Mouse (Mus musculus) cerebellum, adult 8-10 months (tissue): ENCODE measurements around the gene Il21.

Source experiments
- DNase-seq: peaks from one replicate; pipeline ENCODE4 v3.0.0; 2022

The Il21 gene

GRCm38 (mm10) chr3:37185534-37185933 is 46.9 kb downstream of the Il21 start:
- no peak for DNase-seq

- DNase-seq: no peak
Measured at GRCm38 (mm10) chr3:37182415-37183269, 49.8 kb downstream of the Il21 start.

GRCm38 (mm10) chr3:37181041-37181440 is 51.4 kb downstream of the Il21 start:
- DNase-seq: no peak

GRCm38 (mm10) chr3:37180039-37180743 is 52.2 kb downstream of the Il21 start:
- no peak for DNase-seq

- DNase-seq: no peak
Measured at GRCm38 (mm10) chr3:37179472-37179871, 53.0 kb downstream of the Il21 start.

- DNase-seq: no peak
Measured at GRCm38 (mm10) chr3:37174711-37175572, 57.5 kb downstream of the Il21 start.

GRCm38 (mm10) chr3:37173285-37173684 is 59.2 kb downstream of the Il21 start:
- no peak for DNase-seq
